Mouse (Mus musculus) lung, postnatal 0 days (tissue): ENCODE measurements around the gene Bloc1s5. TPM values are rescaled to one million over a fixed set of nuclear protein-coding genes. Genes with fewer than 3 reads are reported as not detected.
A peak's percentile ranks its signal among the peaks of the same experiment; 100 is the strongest.

Experiments used
- ATAC-seq: fragments of 200-750 bp; cut with Nextera tagmentation; 2 replicates; pipeline ENCODE4 v1.8.0; 2017; ENCODE audit warnings: moderate library complexity
- DNase-seq: peaks from one replicate; pipeline ENCODE4 v3.0.0-alpha.2; 2016; ENCODE audit warnings: low spot score
- H3K27ac ChIP-seq: fragments of 300-500 bp; sonication (generic); 2 replicates; pipeline ENCODE4 v1.5.1; 2014; ENCODE audit warnings: antibody characterized with exemption, mild to moderate bottlenecking, low read length, mixed read lengths
- H3K27me3 ChIP-seq: fragments of 300-500 bp; sonication (generic); replicated peaks from 2 replicates; pipeline ENCODE4 v1.6.1; 2014; ENCODE audit warnings: low read length, mixed read lengths; ENCODE audit not compliant: insufficient read depth
- H3K36me3 ChIP-seq: fragments of 300-500 bp; sonication (generic); 2 replicates; pipeline ENCODE4 v1.6.1; 2014; ENCODE audit warnings: low read length, mixed read lengths; ENCODE audit not compliant: insufficient read depth
- H3K4me1 ChIP-seq: fragments of 300-500 bp; sonication (generic); 2 replicates; pipeline ENCODE4 v1.6.1; 2014; ENCODE audit warnings: antibody characterized with exemption, low read depth, low read length, mixed read lengths; ENCODE audit not compliant: insufficient read depth
- H3K4me2 ChIP-seq: fragments of 300-500 bp; sonication (generic); replicated peaks from 2 replicates; pipeline ENCODE4 v1.6.1; 2014; ENCODE audit warnings: low read depth, mild to moderate bottlenecking, low read length, moderate library complexity, mixed read lengths
- H3K4me3 ChIP-seq: fragments of 300-500 bp; sonication (generic); 2 replicates; pipeline ENCODE4 v1.5.1; 2014; ENCODE audit warnings: low read depth, low read length
- H3K9ac ChIP-seq: fragments of 300-500 bp; sonication (generic); replicated peaks from 2 replicates; pipeline ENCODE4 v1.6.1; 2014; ENCODE audit warnings: low read depth, mild to moderate bottlenecking
- H3K9me3 ChIP-seq: fragments of 300-500 bp; sonication (generic); 2 replicates; pipeline ENCODE4 v1.6.1; 2016; ENCODE audit warnings: low read length, mixed read lengths
- CTCF ChIP-seq: IDR thresholded peaks from 2 replicates; pipeline ENCODE4 v1.5.1; 2016; ENCODE audit warnings: antibody characterized with exemption, mild to moderate bottlenecking
- EP300 ChIP-seq: IDR thresholded peaks from 2 replicates; pipeline ENCODE4 v1.6.1; 2016; ENCODE audit warnings: antibody characterized with exemption, mild to moderate bottlenecking, control low read depth
- WGBS: fragments of 180-500 bp; shearing (Covaris S2); extraction: QIAGEN DNeasy Blood & Tissue Kit; methylation state at CpG from one replicate; pipeline ENCODE4 v1.1.7; 2014; 5-methylcytosine and 5-hydroxymethylcytosine counted together
- polyA plus RNA-seq: library from polyadenylated mRNA; unstranded; fragments of >200 nt; fragmentation: Nextera tagmentation; extraction: Ambion mirVana; gene quantifications from 2 replicates; pipeline ENCODE4 v1.2.1, GENCODE M21; 2015

Bloc1s5 gene
- polyA plus RNA-seq, 1 experiment from 2014 or later, result 13.6 TPM

DNA sequence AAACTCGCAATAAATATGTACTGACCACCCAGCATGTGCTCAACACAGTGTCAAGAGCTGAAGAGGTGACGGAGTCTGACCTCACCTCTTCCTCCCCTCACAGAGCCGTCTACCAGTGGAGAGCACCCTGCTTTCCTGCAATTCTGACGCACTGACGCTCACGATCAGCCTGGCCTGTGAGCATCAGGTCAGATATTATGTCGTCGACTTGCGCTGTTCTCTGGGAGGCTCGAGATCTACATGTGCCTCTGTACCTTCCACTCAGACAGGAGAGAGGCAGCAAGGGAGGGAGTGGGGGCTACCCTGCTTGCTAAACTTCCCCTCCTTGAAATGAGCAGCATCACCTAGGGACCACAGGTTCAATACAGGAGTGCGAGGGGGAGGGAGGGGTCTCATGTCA is 3.8 kb upstream of the Bloc1s5 start:
- no peak overlapping the region for H3K27ac ChIP-seq
- WGBS, result 70% methylated on average over 11 of the region's 11 CpGs
- ATAC-seq, result no peak
- no peaks in the 10 kb centered on the region for H3K36me3 ChIP-seq
- H3K9me3 ChIP-seq, result no peaks in the 10 kb centered on the region
- no peaks in the 10 kb centered on the region for H3K27me3 ChIP-seq
- peaks cover 5% of the 10 kb centered on the region; the same call in 1 of the 2 replicates for H3K4me1 ChIP-seq
- no peak overlapping the region for H3K4me3 ChIP-seq
- no peak overlapping the region for H3K9ac ChIP-seq
- no peak for DNase-seq
- TF ChIP-seq EP300, result no peak
- no peak for TF ChIP-seq CTCF
- H3K4me2 ChIP-seq, result no peak overlapping the region

GRCm38 (mm10) chr13:38634256-38634799 is 581 bp downstream of the Bloc1s5 start:
- DNase-seq, result peak; percentile 37
- WGBS, result under 1% methylated on average over 19 of the region's 19 CpGs
- H3K9me3 ChIP-seq, result no peaks in the 10 kb centered on the region

DNA sequence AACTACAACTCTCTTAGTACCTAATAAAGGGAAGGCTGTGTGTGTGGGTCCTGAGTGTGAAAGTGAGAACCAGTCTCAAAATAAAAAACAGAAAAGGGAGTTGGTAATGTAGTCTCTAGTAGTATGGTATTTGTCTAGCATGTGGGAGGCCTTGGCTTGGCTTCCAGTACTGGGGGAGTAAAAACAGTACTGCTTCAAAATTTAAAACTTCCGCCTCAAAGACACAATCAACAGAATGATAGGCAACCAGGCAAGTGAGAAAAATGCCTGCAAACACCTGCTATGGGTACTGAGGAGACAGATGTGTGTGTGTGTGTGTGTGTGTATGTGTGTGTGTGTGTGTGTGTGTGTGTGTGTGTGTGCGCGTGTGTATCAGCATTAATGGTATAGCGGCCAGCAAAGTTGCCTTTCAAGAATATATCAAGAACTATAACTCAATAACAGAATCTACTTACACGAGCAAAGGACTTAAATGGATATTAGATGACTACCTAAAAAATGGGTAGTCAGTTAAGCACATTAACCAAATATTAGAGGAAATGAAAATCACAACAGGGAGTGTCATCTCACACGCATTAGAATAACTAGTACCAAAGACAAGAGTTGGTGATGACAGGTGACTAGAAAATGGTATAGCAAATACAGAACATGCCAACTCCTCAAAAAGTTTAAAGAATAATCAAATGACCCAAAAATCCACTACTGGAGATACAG is 1.5 kb downstream of the Bloc1s5 start:
- Histone ChIP-seq H3K4me1 (peaks cover 5% of the 10 kb centered on the region; the same call in 1 of the 2 replicates), H3K9me3 (no peaks in the 10 kb centered on the region), H3K36me3 (no peaks in the 10 kb centered on the region), H3K4me3 (no peak overlapping the region), H3K4me2 (no peak overlapping the region), H3K9ac (no peak overlapping the region), H3K27me3 (no peaks in the 10 kb centered on the region), H3K27ac (no peak overlapping the region)
- ATAC-seq (no peak), DNase-seq (no peak)
- 94% methylated on average over 6 of the region's 6 CpGs for WGBS
- TF ChIP-seq EP300, result no peak
- TF ChIP-seq CTCF, result no peak

More at GRCm38 (mm10) chr13:38634256-38634799, 581 bp downstream of the Bloc1s5 start:
- Histone ChIP-seq H3K27me3 (no peaks in the 10 kb centered on the region), H3K27ac (peak overlapping the region; percentile 48; the same call in 1 of the 2 replicates), H3K4me3 (peak overlapping the region; percentile 85), H3K4me1 (peaks cover 5% of the 10 kb centered on the region; the same call in 1 of the 2 replicates), H3K4me2 (peak overlapping the region; percentile 89), H3K36me3 (no peaks in the 10 kb centered on the region), H3K9ac (peak overlapping the region; percentile 58)
- peak; percentile 56; the same call in 1 of the 2 replicates for ATAC-seq
- TF ChIP-seq EP300, result no peak
- no peak for TF ChIP-seq CTCF

- WGBS, result 72% methylated on average over 6 of the region's 6 CpGs
- no peak overlapping the region for H3K27ac ChIP-seq
- H3K4me3 ChIP-seq, result no peak overlapping the region
- ATAC-seq (no peak), DNase-seq (no peak)
- TF ChIP-seq CTCF (no peak), EP300 (no peak)
- no peaks in the 10 kb centered on the region for H3K36me3 ChIP-seq
- H3K4me1 ChIP-seq, result peaks cover 5% of the 10 kb centered on the region; the same call in 1 of the 2 replicates
- H3K27me3 ChIP-seq, result no peaks in the 10 kb centered on the region
- H3K4me2 ChIP-seq, result no peak overlapping the region
- no peak overlapping the region for H3K9ac ChIP-seq
- no peaks in the 10 kb centered on the region for H3K9me3 ChIP-seq
Measured at GRCm38 (mm10) chr13:38632556-38632955, 2.4 kb downstream of the Bloc1s5 start.

DNA sequence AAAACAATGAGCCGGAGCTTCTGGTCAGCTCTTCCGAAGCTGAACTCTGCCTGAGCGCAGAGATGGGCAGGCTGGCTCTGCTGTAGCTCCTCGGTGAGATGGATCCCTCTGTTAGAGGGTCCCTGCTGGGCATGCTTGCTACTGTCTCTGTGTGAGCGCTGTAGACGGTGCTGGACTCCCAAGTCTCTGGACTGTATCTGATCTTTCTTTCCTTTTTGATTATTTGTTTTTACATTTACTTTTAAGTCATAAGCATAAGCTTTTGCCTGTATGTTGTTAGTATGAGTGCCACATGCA is 8.7 kb downstream of the Bloc1s5 start:
- WGBS, result 43% methylated on average over 6 of the region's 6 CpGs
- Histone ChIP-seq H3K4me1 (no peaks in the 10 kb centered on the region), H3K27ac (no peak overlapping the region), H3K9me3 (no peaks in the 10 kb centered on the region), H3K4me2 (no peak overlapping the region), H3K4me3 (no peak overlapping the region), H3K36me3 (no peaks in the 10 kb centered on the region), H3K9ac (no peak overlapping the region), H3K27me3 (no peaks in the 10 kb centered on the region)
- no peak for TF ChIP-seq CTCF
- no peak for TF ChIP-seq EP300
- no peak for ATAC-seq
- no peak for DNase-seq

DNA sequence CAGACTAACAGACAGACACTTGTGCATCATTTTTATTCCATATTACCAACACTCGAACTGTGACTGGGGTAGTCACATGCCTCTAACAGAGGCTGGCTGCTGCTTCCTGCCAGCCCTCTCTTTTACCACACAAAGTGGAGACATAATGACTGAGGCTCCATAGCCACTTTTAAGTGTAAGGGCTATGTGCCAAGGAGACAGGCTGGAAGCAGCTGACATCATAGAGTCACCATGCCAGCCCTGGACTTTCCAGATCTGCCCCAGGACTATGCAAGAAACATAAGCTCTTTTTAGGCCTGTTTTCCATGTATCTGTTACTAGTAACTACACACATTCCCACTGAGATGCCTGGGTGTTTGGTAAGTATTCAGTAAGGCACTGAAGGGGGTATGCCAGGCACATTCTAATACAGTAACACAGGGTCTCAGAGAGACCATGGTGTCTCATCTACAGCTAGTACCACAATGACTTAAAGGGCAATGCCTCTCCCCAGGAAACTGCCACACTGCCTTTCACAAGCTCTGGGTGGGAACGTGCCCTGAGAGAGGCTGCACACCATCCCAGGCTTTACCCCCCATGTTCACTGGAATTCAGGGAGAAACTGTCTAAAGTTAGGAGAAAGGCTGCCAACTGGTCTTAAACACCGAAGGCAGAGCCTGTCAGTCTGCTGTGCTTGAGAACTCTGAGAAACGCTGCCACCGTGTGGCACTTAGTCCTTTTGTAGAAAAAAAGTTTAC is 9.2 kb downstream of the Bloc1s5 start:
- ATAC-seq (peak; percentile 43; the same call in 1 of the 2 replicates), DNase-seq (peak; percentile 70)
- H3K27ac ChIP-seq, result no peak overlapping the region
- H3K27me3 ChIP-seq, result no peaks in the 10 kb centered on the region
- H3K4me3 ChIP-seq, result no peak overlapping the region
- H3K4me2 ChIP-seq, result no peak overlapping the region
- H3K36me3 ChIP-seq, result no peaks in the 10 kb centered on the region
- TF ChIP-seq EP300 (no peak), CTCF (peak; percentile 64)
- 22% methylated on average over 5 of the region's 5 CpGs for WGBS
- no peaks in the 10 kb centered on the region for H3K9me3 ChIP-seq
- no peak overlapping the region for H3K9ac ChIP-seq
- H3K4me1 ChIP-seq, result no peaks in the 10 kb centered on the region
